Mouse (Mus musculus) frontal cortex, postnatal 36 days (tissue): ENCODE data around the gene Tnfsf4.

ENCODE experiments used
- DNase-seq, 2 experiments: peaks; one replicate each; pipeline ENCODE4 v3.0.0; 2022; ENCODE audit warnings: low spot score in 2 of 2

Tnfsf4 gene

GRCm38 (mm10) chr1:161452250-161452649 lies 57.0 kb downstream of the Tnfsf4 start:
- no peak for DNase-seq

- peak; percentile 24 to 37 for DNase-seq
Measured at GRCm38 (mm10) chr1:161463388-161464085, 68.3 kb downstream of the Tnfsf4 start.
